Mouse (Mus musculus): ENCODE data around the gene Trappc12.

GRCm38 (mm10) chr12:28784355-28784754, 34.1 kb upstream of the Trappc12 start:
- TF ChIP-seq POLR2AphosphoS2 (IDR thresholded peaks at IDR 0.05; ENCODE audit: insufficient read length, low read depth) (no peak), USF1 (IDR thresholded peaks at IDR 0.05; ENCODE audit: low read depth) (no peak), MYOG (IDR thresholded peaks at IDR 0.05; ENCODE audit: control insufficient read depth in 1 of 3, insufficient read depth in 1 of 3, insufficient read length in 2 of 3, low read depth in 2 of 3) (no peak), POLR2A (IDR thresholded peaks at IDR 0.05; ENCODE audit: insufficient read length, low read depth) (no peak), E2F4 (IDR thresholded peaks at IDR 0.05; ENCODE audit: insufficient read depth) (no peak), MAX (IDR thresholded peaks at IDR 0.05; ENCODE audit: low read depth) (no peak), TCF3 (IDR thresholded peaks at IDR 0.05; ENCODE audit: insufficient read length, low read depth) (no peak), MYOD1 (IDR thresholded peaks at IDR 0.05; ENCODE audit: control insufficient read depth in 1 of 3, insufficient read length in 2 of 3, low read depth in 2 of 3) (no peak), TCF12 (IDR thresholded peaks at IDR 0.05; ENCODE audit: insufficient read depth, poor library complexity, severe bottlenecking) (no peak), REST (IDR thresholded peaks at IDR 0.05; ENCODE audit: insufficient read depth, insufficient read length) (no peak)
